Mouse (Mus musculus): ENCODE measurements around the gene Nacad.

Nacad gene

DNA sequence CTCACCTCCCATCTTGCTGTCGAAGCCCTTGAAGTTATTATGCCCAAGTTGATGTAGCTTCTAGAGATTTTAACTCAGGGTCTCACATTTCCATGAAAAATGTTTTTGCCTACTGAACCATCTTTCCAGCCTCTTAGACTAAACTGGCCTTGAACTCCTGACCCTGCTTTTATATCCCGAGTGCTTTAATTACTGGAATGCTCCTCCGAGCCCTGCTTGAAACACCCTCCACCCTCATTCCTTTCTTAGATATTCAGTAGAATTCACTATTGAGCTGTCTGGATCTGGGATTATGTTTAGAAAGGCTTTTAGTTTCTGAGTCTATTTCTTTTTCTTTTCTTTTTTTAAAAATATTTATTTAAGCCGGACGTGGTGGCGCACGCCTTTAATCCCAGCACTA, 26.5 kb downstream of the Nacad start:
- DNase-seq, result no peak

DNA sequence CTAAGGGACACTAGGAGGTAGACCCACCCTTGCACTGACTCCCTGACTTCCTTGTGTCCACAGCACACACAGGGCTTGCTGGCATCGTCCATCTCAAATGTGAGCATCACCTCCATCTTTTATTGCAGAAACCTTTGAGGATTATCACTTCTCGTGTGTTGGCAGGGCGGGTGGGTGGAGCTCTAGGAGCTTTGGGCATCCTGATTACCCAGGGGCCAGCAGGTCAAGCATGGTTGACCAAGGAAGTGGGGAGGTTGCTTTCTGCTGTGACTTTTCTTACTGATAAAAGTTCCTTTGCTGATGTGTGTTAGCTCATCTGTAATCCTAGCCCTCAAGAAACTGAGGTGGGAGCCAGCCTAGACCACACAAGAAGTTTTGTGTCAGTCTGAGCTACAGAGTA, 29.7 kb downstream of the Nacad start:
- no peak for DNase-seq

DNA sequence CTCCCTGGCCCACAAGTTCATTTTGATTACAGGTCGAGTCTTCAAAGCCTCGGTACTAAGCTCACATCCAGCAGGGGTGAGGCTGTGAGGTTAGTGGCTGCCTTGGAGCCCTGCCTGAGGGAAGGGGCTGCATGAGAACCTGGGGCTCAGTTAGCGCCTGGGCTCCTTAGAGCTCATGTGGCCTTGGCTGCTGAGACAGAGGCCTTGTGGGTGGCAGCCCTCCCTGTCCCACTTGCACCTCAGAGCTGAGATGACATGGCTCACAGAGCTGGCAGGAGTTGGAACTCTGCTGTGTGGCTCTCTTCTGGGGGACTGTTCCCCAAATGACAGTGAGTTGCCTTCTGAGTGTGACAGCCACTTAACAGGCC, 36.5 kb downstream of the Nacad start:
- DNase-seq, result no peak

DNA sequence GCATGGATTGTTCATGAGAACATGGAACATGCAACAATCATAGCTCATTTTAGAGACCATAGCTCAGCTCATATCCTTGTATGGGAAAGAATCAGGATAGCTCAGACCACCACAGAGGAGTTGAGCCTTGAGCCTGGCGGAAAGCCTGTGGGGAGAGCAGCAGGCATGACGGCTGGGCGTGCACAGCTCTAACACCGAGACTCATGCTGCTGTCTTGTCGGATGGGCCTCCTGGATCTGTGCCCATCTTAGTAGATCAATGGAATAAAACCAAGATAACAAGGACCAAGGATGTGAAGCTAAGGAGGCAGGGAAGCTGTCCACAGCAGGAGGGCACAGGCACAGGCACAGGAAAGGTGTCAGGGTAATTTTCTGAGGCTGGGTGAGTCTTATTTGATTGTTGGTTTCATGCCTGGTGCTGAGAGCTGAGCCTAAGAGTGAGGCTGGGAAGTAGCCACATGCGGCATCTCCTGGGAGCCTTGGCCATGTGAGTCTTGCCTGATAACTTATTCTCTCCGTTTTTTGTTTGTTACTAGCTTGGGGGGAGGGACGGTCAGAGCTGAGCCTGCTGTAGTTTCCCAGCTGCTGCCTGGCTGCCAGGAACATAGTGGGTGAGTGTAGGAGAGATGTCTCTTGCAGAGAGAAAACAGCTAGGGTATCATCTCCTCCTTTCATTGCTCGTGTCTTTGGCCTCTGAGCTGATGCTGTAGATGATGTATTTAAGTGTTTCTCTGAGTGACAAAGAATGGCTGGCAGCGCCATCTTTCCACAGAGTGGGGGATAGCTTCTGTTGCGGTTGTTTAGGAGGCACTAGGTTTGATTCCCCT, 37.1 kb downstream of the Nacad start:
- no peak for DNase-seq

DNA sequence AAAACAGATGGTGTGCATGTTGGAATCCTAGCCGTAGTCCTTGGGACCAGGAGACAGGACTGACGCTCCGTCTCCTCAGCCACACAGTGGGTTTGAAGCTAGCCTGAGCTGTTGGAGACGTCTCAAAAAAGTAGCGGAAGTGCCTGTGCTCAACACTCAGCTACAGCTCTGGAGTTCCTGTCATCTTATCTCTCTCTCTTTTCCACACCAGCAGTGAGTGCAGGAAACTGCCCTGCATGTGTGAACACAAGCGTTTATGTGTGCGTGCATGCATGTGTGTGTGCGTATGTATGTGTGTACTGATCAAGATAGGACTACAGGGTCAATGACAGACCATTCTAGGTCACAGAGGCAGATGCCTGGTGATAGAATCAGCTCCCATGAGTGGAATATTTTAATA, 37.9 kb downstream of the Nacad start:
- DNase-seq, result no peak

DNA sequence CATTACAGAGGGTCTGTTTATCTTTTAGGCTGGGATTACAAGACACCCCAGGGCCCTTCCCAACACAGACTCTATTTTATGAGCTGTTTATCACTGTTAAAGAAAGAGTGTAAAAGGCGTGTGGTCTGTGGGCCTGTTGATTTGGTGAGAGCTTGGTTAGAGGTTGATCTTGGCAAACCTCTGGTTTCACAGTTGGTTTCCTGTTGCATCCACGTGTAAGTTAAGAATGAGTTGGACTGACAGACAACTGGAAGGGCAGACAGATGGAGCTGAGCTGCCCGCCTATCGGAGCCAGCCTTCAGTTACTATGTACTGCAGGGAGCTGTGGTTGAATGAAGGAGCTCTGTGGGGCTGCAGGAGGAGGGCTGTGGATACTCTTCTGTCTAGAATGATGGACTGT, 39.4 kb downstream of the Nacad start:
- DNase-seq, result no peak

DNA sequence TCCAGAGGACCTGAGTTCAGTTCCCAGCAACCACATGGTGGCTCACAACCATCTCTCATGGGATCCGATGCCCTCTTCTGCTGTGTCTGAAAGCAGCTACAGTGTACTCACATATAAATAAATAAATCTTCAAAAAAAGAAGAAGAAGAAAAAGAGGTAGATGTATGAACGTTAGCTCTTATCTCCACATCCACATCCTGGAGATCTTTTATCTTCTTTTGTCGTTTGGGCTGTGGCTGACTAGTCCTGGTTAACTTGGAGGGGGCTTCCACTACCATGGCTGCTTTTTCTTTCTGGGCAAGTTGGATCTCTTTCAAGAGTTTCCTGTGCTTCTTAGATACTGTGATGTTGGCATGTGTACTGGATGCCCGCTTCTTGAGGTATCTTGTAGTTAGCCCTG, 42.7 kb downstream of the Nacad start:
- DNase-seq, result no peak

DNA sequence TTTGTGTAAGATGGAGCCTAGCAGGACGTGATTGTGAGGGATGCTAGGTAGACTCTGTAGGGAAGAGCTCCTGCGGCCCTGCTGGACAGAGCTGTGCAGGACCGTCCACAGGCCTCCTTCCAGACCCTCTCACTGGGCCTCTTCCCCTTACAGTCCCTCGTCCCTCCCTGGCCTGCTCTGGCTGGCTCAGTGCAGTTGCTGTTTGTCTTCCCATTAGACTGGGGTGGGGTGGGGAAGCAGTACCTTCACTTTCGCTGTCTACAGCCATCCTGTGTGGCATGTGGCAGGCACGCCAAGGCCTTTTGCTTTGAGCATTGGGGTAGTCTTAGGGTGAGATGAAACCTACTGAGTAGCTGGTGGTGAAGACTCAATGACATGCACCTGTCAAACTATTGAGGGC, 43.5 kb downstream of the Nacad start:
- no peak for DNase-seq

DNA sequence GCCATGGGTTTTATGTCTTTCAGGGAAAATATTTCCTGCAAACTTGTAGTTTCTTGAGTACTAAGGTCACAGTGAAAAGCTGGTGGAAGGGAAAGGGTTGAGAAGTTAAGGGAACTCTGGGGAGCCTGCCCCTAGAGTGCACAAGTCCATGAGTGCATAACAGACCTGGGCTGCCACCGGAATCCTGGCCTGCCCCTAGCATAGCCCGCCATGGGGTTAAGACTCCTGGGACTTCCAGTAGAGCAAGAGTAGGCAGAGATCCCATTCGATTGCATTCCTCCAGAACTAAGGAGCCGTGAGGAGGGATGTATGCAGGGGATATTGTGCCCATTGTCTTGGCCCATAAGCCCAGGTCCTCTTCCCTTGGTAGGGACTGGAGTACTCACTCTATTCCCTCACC, 44.4 kb downstream of the Nacad start:
- DNase-seq, result no peak

DNA sequence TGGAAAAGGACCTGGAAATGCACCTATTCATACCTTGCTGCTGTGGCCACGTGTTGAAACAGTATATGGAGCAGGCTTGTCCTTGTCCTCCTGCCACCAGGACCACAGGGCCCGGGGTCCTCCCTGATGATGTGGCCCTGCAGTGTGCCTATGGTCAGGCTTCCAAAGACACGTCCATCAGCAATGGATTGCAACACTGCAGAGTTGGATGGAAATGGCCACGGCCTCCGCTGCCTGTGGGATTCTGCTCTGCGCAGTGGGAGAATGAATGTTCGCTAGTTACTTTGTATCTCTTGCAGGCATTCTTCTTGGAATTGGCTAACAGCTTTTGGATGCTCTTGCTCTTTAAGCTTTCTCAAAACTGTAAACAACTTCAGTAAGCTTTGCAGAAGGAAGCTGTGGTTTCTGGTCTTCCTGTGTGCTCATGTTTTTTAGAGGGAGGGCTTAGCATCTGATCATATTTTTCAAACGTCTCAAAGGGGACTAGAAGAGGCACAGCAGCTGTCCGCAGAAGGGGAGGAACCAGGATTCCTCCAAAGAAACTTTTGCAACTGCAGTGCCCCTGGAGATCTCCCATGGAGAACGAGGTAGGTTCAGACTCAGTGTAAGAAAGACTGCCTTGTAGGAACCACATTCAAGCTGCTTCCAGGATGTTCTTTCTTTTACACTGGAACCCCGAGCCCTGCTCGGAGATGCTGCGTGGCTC, 45.0 kb downstream of the Nacad start:
- DNase-seq, result no peak

DNA sequence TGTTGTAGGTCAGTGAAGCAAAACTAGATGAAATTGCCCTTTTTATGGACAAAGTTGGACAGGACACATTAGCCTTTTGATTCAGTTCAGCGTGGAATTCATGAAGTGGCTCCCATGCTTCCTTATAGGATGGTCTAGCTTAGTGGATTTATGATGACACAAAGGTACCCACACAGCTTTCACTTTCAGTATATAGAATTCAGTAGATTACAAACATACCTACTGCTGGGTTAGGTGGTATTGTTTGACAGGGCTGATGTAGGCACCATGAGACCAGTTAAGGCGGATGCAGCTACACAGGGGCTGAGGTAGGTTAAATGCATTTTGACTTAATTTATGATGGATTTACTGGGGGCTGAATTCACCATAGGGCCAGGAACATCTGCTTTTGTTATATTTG, 45.9 kb downstream of the Nacad start:
- DNase-seq, result no peak

DNA sequence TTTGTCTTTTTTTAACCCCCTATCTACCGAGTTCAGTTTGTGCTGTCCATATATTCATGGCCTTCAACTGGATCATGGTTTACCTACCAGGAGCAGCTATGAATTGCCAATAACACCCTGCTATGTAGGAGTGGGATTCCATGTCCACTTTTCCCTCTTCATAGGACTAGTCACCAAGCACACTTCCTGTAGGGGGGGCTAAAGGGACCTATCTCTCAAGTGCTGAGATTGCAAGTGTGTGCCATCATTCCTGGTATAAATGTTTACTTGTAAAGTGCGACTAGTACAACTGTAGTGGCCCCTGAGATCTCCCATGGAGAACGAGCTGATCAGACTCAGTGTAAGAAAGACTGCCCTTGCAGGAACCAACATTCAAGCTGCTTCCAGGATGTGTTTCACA, 47.6 kb downstream of the Nacad start:
- DNase-seq, result no peak

DNA sequence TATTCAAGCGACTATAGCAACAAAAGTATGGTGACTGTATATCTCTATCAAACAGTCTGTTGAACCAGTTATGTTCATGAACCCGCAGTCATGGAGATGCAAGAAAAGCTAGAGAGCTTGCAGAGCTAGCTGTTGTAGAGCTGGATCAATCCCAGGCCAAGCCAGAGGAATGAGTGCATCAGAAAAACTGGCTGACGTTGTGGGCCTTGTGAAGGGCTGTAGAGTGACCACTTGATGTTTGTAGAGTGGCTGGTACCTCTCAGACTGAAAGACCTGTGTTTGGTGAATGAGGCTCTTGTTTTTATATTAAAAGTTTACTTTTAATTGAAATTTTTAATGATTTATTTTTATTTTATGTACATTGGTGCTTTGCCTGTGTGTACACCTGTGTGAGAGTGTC, 55.7 kb downstream of the Nacad start:
- DNase-seq, result no peak

DNA sequence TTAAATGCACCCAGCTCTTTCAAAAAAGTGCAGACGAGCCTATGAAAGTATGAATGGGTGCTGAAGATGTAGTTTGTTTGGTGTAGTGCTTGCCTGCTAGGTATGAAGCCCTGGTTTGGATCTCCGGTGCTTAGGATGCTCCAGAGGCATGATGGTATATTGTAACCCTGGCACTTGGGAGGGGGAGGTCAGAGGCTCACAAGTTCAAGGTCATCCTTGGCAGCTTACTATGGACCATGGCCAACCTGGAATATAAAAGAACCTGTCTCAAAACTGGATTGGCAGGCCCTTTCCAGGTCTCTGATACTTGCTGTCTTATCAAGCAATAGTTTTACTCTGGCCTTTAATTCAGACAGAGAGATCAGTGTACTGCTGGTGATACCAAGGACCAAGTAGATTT, 56.1 kb downstream of the Nacad start:
- no peak for DNase-seq

All from kidney, adult 9 months (tissue).